Mouse (Mus musculus) spleen, adult 2 months (tissue): ENCODE measurements around the gene Hmgn1.
A peak's percentile ranks its signal among the peaks of the same experiment; 100 is the strongest.

Source experiments
- CTCF ChIP-seq: fragments of 200-500 bp; IDR thresholded peaks from 2 replicates; pipeline ENCODE4 v1.5.1; 2011; ENCODE audit warnings: mild to moderate bottlenecking, inconsistent platforms; ENCODE audit not compliant: insufficient read depth, insufficient read length, insufficient replicate concordance; ENCODE audit errors: extremely low read depth
- POLR2A ChIP-seq: fragments of 200-500 bp; IDR thresholded peaks from 2 replicates; pipeline ENCODE4 v1.6.1; 2011; ENCODE audit warnings: low read depth, low read length, inconsistent platforms

DNA sequence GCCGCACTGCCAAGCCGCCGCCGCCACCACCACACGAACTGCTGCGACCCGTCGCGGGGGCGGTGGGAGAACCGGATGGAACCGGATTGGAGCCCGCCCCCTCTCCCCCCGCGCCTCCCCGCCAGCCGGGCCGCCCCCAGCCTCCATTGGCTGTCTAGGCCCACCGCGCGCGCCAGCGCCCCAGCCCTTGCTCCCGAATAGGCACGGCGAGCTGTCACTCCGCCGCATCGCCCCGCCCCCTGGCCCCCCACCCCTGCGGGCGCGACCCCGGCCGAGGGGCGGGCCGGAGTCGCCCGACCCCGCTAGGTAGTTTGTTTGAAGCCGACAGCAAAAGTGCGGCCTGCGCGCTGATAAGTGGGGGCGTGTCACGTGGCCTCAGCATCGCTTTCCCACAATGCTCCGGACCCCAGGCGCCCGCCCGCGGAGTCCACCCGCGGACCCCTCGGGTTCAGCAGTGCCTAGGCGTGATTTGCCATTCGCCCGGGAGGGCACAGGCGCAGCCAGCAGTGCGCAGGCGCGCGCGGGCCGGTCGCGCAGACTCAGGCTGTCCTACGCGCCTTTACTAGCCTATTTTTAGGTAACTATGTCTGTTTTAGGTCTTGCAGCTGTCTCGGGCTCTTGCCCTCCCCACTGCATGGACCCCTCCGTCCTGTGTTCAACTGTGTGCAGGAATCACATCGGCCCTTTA, at the start of gene Hmgn1:
- TF ChIP-seq CTCF (no peak), POLR2A (peak; percentile 32; the same call in 1 of the 2 replicates)
